Mouse (Mus musculus): ENCODE results near the gene Abcc3.
A peak's percentile ranks its signal among the peaks of the same experiment; 100 is the strongest.

Abcc3 gene

DNA sequence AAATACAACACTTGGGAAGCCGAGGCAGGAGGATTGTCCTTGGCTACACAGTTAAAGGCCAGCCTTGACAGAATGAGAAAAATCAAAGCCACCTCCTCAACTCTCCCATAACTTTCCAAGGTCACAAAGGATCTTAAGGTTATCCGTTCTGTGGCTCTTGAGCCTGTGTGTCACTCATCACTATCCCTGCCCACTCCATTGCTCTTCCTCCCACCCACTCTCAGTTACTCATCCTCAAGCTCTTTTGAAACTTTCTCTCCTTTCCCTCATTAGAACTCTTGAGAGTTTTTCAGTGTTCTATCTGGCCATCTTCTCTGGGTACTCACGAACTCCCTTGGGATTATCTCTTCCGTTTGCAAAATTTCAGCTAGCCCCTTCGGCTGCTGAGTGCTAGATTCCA is 68.2 kb downstream of the Abcc3 start:
- no peak for DNase-seq (ENCODE audit: extremely low spot score)

GRCm38 (mm10) chr11:94323271-94323925 is 69.4 kb downstream of the Abcc3 start:
- no peak for DNase-seq (ENCODE audit: extremely low spot score)

GRCm38 (mm10) chr11:94322636-94323035 is 70.2 kb downstream of the Abcc3 start:
- DNase-seq (ENCODE audit: extremely low spot score): no peak

DNA sequence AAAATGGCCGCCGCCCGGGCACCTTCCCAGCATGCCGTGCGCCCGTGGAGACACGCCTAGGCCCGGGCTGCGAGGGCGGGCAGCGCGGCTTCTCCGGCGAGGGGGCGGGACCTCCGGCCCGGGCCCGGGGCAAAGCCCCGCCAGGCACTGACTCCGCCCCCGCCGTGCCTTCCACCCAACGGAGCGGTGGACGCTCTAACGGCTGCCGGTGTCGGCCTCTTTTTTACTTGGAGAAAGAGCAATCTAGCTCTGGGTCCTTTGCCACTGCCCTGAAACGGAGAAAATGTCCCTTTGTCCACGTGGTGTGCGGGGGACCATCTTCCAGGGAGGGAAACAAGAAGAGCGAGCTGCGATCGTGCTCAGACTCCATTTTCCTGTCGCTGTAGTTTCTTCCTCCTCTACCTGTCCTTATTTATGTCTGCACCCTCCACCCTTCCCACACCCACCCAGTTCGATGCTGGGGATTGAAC is 70.8 kb downstream of the Abcc3 start, which contains the start of gene Luc7l3:
Gene Luc7l3, minus strand, starts transcription at position 58 of the 470 bp plus-strand sequence.
- peak; percentile 94 for DNase-seq (ENCODE audit: extremely low spot score)

GRCm38 (mm10) chr11:94320969-94321930 is 71.5 kb downstream of the Abcc3 start:
- no peak for DNase-seq (ENCODE audit: extremely low spot score)

DNA sequence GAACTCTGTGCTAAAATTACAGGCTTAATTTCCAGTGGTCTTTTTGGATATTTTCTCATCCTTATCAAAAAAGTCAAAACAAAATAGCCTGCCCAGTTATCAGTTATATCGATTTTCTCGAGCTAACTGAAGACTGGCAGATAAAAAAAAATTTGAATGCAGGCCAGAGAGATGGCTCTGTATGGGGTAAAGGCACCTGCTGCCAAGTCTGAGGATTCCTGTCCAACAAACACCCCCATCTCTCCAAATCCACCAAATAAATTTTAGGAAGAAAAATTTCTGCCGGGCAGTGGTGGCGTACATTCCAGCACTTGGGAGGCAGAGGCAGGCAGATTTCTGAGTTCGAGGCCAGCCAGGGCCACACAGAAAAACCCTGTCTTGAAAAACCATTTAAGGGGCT is 74.7 kb downstream of the Abcc3 start:
- DNase-seq (ENCODE audit: extremely low spot score): no peak

DNA sequence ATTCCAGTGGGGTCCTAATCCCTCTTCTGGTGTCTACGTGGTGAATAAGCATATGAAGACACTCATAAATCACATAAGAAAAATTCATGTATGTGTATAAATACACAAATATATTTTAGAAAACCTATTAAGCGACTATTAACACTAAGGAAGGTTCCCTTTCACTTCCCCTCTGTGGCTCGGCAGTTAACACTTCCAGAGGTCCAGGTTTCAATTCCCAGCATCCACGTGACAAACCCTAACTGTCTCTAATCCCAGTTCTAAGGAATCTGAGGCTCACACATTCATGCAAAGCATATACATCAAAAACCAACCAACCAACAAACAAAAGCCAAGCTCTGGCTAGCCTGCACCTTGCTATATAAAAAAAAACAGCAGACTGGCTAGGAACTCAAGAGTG is 75.3 kb downstream of the Abcc3 start:
- no peak for DNase-seq (ENCODE audit: extremely low spot score)

DNA sequence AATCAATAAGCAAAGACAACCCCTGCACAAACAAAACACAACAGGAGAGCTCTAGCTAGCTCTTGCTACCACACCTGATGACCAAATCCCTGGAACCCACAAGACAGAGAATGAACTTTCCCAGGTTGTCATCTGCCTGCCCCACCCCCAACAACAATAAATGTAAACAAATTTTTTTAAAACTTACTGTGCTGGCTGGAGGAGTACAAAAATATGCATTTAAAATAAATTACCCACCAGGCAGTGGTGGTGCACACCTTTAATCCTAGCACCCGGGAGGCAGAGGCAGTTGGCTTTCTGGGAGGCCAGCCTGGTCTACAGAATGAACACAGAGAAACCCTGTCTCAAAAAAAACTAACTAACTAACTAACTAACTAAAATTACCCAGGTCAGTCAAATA is 75.8 kb downstream of the Abcc3 start:
- DNase-seq (ENCODE audit: extremely low spot score): no peak

DNA sequence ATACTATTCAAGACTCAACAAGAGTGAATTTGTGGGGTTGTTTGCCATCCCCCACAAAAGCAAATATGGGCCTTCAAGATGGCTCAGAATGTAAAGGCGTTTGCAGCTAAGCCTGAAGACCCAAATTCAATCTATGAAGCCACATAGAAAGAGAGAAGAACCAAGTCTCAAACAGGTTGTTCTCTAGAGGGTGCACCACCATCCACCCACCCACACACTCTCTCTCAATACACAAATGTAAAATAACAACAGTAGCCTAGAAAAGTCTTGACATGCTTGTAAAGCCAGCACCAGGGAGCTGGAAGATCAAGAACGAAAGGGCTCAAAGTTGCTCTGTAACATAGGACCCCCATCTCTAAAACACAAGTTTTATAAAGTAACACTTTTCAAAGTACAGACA is 76.3 kb downstream of the Abcc3 start:
- DNase-seq (ENCODE audit: extremely low spot score): no peak

GRCm38 (mm10) chr11:94315308-94315707 is 77.5 kb downstream of the Abcc3 start:
- DNase-seq (ENCODE audit: extremely low spot score): no peak

GRCm38 (mm10) chr11:94314098-94314652 is 78.6 kb downstream of the Abcc3 start:
- no peak for DNase-seq (ENCODE audit: extremely low spot score)

- no peak for DNase-seq (ENCODE audit: extremely low spot score)
These were observed 80.1 kb downstream of the Abcc3 start for GRCm38 (mm10) chr11:94312733-94313132.

GRCm38 (mm10) chr11:94294996-94295845 is 97.6 kb downstream of the Abcc3 start:
- no peak for DNase-seq (ENCODE audit: extremely low spot score)

Measured in embryo, embryonic 9.5 days (tissue).